Mouse (Mus musculus) urinary bladder, postnatal 4 days (tissue): ENCODE measurements around the gene Mrln.
A peak's percentile ranks its signal among the peaks of the same experiment; 100 is the strongest.
"Not testable (repeated sequence)": the region's sequence is repeated elsewhere in the genome, so short reads cannot be mapped to it uniquely, and the experiment has no call there.

Experiments
- DNase-seq, 2 experiments: peaks; one replicate each; pipeline ENCODE4 v3.0.0; 2021 to 2022; ENCODE audit warnings: low spot score in 2 of 2

Gene Mrln

DNA sequence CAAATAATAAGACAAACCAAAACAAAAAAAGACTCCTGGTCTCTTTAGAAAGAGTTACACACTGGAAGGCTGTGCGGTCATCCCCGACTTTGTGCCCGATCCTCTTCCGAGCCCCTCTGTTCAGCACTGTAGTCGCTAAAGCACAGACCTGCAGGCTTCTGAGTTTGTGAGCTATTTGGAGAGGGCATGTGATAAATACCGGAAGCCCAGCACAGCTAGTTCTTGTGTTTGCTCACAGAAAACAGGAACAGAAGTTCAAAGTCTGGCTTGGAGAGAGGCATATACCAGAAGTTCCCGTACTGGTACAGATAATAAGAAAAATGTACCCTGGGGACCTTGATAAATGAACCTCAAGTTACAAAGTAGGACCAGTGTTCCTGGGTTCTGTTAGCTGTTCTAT is 9.2 kb upstream of the Mrln start:
- DNase-seq: no peak

DNA sequence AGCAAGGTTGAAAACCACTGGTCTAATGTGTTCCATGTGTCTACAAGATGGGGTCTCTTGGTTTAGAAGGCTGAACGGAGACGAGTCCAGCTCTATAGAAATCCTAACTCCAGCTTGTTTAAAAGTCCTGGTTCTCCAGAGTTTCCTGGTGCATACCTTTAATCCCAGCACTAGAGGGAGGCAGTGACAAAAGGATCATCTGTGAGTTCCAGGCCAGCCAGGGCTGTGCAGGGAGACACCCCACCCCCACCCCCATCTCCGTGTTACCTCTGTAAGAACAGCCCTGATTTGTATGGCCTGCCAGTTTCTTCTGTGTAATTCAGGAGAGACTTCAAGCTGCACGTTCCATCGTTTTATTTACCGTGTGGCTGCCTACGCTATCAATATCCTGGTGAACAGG is 8.7 kb upstream of the Mrln start:
- DNase-seq: no peak

DNA sequence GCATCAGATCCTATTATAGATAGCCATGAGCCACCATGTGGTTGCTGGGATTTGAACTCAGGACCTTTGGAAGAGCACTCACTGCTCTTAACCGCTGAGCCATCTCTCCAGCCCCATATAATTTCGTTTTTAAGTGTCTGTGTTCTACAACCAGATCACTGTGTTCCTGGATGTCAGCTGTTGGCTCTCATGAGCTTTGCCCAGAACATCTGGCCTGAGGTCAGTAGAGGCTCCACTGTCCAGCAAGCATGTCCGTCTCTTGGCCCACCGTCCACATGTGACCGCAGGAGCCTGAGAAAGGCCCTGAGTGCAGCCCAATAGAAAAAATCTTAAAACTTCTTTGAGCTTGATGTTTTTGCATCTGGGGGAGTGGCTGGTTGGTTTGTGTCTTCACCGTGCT is 7.8 kb upstream of the Mrln start:
- no peak for DNase-seq

DNA sequence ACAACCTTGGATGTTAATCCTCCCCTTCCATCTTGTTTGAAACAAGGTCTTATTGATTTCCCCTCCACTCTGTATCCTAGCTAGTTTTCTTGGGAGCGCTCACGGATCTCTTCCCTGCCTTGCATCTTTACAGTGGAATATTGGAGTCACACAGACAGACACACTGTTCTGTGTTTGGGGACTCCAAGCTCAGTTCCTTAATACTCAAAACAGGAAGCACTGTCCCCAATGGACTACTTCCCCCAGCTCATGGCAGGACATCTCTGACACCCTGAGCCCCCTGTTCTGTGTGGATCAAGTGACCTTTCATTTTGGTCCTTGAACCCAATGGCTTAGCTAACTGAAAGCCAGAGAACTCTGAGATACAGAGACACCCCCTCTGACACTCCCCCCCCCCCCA is 6.9 kb upstream of the Mrln start:
- DNase-seq: no peak

DNA sequence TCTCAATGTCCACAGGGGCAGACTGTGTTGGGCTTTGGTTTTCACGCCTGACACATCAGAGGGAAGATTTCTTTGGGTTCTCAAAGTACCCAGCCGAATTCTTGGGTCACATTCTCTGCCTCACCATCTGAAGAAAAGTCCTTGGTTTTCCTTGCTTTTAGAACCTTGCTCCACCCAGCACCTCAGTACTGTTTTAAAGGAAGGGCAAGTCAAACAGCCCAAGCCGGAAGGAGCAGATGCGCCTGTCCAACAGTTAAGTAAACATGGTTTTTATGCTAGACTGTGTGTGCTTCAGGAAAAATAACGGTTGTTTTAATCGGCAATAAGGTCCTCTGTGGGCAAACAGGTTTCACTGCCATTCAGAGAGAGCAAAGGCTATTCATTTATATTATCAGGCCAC is 6.5 kb upstream of the Mrln start:
- DNase-seq: no peak

DNA sequence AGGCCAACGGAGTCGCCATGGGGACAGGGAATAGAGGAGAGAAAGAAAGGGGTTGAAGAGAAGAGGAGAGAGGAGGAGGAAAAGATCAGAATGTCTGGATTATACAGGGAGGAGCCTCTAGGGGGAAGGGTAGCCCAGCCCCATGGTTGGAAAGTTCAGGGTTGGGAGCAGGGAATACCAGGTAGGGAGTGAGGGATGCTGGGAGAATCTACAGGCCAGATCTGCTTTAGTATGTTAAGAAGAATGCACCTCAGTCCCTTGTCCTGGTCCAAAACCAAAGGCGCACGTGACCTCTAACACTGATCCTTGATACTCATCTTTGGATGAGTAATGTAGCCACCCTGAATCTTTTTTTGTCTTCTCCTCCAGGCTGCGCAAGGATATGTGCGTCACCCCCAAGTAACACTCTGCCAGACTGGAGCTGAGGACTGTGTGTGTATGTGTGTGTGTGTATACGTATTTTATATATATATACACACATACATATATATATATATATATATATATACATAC is 5.5 kb upstream of the Mrln start:
- DNase-seq: no peak

DNA sequence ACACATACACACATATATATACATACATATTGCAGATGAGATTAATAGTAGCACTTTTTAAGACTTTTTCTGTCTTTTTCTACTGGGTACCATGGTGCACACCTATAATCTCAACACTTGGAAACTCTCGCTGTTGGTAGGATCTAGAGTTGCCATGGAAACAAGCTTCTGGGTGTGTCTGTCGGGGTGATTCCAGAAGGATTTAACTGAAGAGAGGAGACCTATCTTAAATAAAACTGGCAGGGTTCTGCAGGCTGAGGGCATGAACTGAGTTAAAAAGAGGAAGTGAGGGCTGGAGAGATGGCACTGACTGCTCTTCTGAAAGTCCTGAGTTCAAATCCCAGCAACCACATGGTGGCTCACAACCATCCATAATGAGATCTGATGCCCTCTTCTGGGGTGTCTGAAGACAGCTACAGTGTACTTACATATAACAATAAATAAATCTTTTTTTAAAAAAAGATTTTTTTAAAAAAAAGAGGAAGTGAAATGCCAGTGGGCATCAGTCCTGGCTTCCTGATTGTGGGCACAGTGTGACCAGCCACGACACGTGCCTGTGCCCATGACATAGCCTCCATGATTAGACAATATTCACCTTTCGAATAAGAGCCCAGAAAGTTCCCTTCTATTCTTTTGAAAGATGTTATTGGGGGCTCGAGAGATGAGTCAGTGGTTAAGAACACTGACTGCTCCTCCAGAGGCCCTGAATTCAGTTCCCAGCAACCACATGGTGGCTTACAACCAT is 4.8 kb upstream of the Mrln start:
- no peak for DNase-seq

DNA sequence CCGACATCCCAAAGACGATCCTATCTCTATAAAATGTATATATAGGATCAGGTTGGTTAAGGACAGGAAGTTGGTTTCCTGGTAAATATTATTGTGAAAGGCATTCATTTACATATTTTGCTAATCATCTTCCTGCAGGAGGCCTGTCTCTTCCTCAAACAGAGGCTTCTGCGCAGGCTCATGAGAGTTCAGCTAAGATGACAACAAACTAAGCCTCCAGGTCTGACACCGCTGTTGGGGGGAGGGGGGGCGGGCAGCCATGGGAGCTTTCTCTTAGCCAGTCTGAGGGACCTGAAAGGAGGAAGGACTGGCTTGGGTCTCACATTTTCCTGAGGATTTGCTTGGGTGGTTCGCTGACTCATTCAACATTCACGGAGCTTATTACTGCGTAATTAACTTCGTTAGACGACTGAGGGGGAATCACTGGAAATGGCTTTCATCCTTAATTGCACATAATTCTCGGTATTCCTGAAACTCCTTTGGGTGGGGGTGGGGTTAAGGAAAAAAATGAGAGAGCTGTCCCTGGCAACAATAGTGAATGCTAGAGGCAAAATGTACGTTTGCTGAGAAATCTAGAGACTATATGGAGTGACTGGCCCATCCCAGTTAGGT is 3.5 kb upstream of the Mrln start:
- no peak for DNase-seq

DNA sequence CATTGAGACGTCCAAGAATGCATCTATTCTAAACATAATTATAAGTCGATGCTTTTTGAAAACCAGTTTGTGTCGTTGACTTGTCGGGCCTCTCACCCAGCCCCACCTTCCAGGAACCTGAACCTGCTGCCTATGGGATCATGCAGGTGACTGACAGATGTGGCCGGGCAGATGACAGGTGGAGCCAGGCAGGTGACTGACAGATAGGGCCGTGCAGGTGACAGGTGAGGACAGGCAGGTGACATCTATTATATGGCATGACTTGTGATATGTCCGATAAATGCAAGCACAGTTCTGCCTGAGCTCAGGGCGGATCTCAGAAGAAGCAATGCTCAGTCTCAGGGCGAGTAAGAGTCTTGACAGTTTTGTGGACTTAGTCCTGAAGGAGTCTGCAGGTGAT is 6.8 kb downstream of the Mrln start:
- DNase-seq: no peak

DNA sequence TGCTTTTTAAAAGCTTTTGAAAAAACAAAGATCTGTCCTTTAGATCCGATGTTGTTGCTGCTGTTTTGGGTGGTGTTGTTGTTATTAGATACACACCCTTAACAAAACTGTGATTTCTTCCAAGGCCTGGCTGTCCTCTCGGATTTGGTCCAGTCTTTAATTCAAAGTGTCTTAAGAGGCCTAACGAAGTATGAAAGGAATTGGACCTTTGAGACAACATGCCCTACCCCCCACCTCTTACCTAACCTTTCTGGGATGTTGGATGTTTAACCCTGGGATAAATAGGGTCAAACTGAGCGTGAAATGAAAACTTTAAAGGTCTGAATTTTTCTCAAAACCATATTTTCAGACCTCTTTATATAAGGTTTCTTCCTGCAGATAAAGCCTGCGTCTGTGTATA is 16.5 kb downstream of the Mrln start:
- no peak for DNase-seq

DNA sequence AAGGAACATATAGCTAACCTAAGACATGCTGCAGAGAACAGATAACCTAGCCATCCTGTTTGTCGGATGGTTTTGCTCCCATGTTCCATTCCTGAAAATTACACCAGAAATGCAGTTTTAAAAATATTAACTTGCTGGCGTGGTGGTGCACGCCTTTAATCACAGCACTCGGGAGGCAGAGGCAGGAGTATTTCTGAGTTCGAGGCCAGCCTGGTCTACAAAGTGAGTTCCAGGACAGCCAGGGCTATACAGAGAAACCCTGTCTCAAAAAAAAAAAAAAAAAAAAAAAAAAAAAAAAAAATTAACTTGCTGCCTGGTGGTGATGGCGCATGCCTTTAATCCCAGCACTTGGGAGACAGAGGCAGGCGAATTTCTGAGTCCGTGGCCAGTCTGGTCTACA is 17.8 kb downstream of the Mrln start:
- DNase-seq: not testable (repeated sequence)

DNA sequence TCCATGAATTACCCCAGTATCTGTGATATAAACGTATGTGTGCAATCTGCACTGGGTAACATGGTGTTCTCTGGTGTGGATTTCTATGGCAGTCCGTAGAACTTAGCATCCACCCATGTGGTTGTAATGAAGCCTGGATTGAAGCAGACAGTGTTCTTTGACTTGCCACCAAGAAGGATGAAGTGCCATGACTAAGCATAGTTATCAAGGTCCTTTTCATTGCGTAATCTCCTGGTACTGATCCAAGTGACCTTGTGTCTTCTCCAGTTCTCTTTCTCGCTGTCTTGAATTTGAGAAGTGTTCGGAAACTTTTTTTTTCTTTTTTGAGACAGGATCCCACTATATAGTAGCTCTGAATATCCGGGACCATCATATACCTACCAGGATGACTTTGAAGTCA is 20.1 kb downstream of the Mrln start:
- no peak for DNase-seq

DNA sequence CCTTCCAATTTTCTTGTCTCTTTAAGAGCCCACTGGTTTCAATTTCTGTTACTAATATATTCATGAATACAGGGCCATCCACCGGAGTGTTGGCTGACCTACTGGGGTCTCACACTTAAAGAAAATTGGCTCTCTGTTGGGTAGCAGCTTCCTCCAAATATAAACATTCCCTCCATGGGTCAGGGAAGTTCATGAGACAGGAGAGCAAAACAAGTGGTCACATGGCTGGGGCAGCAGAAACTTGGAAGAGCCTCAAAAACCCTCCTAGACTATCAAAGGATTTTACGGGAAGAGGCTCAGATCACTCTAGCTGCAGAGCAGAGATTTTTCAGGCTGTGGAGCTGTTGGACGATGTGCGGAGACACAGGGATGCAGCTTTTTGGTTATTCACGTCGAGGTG is 21.3 kb downstream of the Mrln start:
- no peak for DNase-seq

DNA sequence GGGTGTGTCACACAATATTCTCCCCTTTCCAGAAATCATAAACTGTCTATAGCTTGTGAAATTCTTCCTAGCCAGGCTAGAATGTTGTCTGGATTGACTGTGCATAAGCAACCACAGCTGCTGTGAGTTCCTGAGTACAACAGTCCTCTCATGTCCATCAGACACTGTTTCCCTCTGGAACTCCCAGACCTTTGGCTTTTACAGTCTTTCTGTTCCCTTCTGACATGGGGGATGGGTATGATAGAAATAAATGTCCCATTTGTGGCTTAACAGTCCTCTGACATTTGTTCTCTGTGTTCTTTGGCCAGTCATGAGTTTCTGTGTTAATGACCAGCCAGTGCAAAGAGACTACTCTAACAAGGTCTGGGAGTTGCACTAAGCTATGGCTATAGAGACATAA is 22.1 kb downstream of the Mrln start:
- no peak for DNase-seq

DNA sequence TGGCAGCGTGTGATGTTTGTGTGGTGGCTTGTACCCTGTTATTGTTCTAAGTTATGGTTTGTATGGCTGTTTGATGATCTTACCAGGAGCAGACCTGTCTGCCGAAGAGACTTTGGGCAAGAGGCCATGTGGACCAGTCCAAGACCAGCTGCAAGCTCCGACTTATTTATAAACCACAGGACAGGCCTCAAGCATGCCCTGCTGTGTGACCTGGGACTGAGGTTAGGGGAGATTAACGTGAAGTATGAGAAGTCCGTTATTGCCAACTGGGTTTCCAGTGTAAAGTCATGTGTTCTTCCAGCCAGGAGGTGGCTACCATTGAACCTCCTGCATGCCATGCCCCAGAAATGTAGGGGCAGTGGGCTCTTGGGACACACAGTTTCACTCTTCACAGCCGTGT is 25.9 kb downstream of the Mrln start:
- DNase-seq: no peak

DNA sequence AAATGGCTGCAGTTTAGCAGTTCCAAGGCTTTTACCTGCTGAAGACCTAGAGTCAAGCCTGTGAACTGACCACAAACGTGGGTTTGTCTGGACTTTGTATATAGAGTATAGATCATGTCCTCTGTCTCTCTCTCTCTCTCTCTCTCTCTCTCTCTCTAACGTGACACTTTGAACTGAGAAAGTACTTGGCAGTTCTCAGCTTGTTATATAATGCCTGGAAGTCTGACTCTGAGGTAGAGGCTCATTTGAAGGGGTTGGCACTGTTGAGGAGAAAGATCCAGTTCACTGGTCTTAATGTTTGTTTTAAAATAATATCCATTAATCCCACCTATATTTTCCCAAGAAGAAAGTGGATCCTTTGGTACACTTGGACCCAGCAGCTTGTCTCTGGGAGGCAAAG is 33.5 kb downstream of the Mrln start:
- DNase-seq: no peak

DNA sequence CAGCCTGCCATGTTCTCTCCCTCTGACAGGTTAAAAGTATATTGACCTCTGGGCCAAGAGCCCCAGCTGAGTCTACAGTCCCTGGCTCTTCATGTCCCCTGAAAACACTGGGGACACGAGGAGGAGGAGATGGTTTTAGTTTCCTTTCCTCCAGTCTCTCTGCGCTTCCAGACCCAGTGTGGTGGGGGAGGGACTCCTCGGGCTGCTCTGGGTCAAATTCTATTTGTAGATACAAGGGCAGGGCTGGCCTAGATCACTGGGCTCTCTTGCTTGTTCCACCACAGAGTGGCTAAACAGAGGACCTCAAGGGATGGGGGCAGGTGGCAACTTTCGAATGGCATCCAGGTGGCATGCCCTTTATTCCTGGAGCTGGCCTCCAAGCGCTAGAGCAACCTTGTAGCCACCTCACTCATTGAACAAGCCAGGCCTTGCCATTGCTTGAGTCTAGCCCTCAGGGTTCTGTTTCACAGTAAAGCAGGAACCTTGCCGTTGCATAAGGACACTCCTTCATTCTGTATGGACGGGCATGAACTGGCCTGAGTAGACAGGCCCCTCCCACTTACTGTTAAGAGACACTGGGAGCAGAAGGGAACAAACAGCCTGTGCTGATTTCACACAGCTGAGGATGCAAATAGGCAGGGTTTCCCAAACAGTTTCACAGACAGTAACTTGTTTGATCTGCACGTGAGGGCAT is 38.4 kb downstream of the Mrln start:
- DNase-seq: no peak

DNA sequence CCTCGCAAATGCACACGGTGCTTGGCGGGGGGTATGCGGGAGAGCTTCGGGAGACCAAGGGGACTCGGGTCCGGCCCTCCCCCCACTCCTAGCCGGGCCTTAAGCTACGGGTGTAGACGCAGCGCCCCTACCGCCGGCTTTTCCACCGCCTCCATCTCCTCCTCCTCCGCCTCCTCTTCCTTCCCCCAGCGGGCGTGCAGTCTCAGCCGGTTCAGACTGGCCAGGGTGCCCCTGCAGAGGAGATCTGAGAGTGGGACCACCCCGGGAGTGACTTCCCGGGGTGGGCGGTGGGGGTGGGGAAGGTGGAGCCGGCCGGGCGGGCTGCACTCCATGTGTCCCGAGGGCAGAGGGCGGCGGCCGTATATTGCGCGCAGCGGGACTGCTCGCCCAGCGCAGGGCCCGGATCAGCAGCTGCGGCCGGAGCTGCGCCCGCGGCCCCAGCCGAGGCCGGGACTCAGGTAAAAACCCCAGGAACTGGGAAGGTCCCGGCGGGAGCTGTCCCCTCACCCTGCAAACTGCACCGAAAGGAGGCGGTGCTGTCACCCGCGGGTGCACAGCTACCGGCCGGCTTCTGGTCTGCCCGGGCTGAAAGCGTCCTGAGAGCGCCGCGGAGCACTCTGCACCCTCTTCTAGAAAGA is 40.6 kb downstream of the Mrln start, which contains the start of gene Slc16a9:
Gene Slc16a9 (plus strand): TSS at position 180 of the 638 bp plus-strand sequence.
- peak; percentile 52 to 74 for DNase-seq

DNA sequence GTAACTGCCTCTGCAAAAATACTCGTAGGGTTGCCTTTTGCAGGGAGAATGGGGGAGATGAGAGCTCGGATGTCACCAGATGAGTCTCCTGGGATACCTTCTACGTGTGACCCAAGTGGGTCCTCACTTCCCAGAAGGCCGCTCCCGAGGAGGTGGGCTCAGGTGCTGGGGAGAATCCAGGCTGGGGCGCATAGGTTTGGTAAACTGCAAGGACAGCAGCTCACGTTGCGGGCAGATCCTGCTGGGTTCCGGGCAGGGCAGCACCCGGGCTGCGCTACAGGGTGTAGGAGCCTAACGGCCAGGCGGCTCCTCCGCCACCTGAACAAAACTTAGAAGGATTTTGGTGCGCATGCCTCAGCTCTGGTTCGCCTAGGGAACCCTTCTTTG is 41.1 kb downstream of the Mrln start:
- no peak for DNase-seq

DNA sequence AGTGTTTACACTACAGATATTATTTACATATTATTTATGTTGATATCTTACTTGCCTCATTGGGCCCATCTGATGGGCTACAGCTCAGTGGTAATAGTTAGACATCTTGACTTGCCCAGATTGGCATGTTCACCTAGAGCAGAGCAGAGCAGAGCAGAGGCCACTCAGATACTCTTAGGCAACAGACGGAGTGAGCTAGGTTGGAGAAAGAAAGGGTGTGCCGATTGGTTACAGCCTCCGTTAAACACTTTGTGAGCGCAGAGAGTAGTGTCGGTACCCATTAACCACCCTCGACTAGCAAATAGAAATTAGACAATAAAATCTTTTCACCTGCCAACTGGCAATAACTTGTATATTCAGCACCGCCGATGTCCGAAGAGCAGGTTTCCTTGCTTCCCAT is 41.6 kb downstream of the Mrln start:
- no peak for DNase-seq

DNA sequence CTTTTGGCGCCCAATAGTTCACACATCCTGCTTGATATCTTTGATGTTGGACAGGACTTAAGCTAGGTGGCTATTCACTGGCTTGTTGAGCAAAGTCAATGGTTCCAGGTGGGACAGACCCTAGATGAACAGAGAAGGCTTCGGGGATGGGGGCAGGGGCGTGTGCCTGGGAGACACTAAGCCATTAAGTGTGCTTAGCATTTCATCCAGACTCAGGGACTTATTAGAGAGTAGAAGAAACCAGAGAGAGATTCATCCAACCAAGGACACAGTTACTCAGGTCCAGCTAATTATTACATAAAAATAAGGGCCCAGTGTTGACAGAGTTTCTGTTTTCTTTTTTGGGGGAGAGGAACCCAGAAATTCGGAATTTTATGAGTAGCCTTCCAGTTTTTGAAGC is 45.9 kb downstream of the Mrln start:
- no peak for DNase-seq

DNA sequence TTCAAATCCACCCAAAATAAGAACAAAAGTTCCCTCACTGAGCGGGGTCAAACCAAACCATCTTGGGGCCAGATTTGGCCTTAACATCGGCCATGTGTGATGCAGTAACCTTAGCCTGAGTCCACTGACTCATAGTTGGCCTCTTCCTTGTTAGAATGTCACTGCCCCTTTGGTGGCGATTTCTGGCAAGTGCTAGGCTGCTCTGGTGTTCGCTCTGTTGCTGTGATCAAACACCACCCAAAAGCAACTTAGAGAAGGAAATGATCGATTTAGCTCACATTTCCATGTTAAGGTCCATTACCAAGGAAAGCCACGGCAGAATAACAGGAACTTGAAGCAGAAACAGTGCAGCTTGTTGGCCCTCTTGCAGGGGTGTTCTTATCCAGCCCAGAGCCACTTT is 46.3 kb downstream of the Mrln start:
- no peak for DNase-seq

DNA sequence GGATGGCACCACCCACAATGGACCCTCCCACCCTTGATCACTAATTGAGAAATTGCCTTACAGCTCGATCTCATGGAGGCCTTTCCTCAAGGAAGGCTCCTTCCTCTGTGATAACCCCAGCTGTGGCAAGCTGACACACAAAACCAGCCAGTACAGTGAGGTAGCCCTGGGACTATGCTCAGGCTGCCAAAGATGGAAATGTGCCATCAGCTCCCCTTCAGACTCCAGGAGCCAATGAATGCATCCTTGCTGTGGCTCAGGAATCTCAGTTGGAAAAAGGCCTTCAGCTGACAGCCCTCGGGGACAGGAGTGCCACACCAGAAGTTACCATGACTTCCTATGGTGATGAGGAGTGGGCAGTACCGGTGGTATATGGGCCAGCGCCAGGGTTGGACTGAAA is 50.2 kb downstream of the Mrln start:
- DNase-seq: no peak
